Mouse (Mus musculus) limb, embryonic 13.5 days (tissue): ENCODE data around the gene Gm15737. TPM values are rescaled to one million over a fixed set of nuclear protein-coding genes. Genes with fewer than 3 reads are reported as not detected.

Experiments
- ATAC-seq: fragments of 200-750 bp; cut with Nextera tagmentation; 2 replicates; pipeline ENCODE4 v1.8.0; 2017; ENCODE audit warnings: low read depth, moderate number of reproducible peaks, moderate TSS enrichment; ENCODE audit not compliant: low FRiP score
- H3K27ac ChIP-seq: fragments of 300-500 bp; sonication (generic); 2 replicates; pipeline ENCODE4 v1.5.1; 2015; ENCODE audit warnings: inconsistent platforms, mild to moderate bottlenecking, moderate library complexity
- H3K27me3 ChIP-seq: fragments of 300-500 bp; sonication (generic); 2 replicates; pipeline ENCODE4 v1.6.1; 2015; ENCODE audit warnings: mild to moderate bottlenecking, inconsistent platforms
- H3K36me3 ChIP-seq: fragments of 300-500 bp; sonication (generic); 2 replicates; pipeline ENCODE4 v1.6.1; 2015; ENCODE audit warnings: inconsistent platforms, mild to moderate bottlenecking, moderate library complexity
- H3K4me1 ChIP-seq: fragments of 300-500 bp; sonication (generic); 2 replicates; pipeline ENCODE4 v1.6.1; 2015; ENCODE audit warnings: inconsistent platforms
- H3K4me2 ChIP-seq: fragments of 300-500 bp; sonication (generic); replicated peaks from 2 replicates; pipeline ENCODE4 v1.6.1; 2015; ENCODE audit warnings: inconsistent platforms, mild to moderate bottlenecking, moderate library complexity
- H3K4me3 ChIP-seq: fragments of 300-500 bp; sonication (generic); 2 replicates; pipeline ENCODE4 v1.5.1; 2015; ENCODE audit warnings: moderate library complexity, mild to moderate bottlenecking, inconsistent platforms
- H3K9ac ChIP-seq: fragments of 300-500 bp; sonication (generic); 2 replicates; pipeline ENCODE4 v1.6.1; 2015; ENCODE audit warnings: mild to moderate bottlenecking, inconsistent platforms
- H3K9me3 ChIP-seq: fragments of 300-500 bp; sonication (generic); 2 replicates; pipeline ENCODE4 v1.6.1; 2016; ENCODE audit warnings: inconsistent platforms
- WGBS: fragments of 180-500 bp; shearing (Covaris S2); methylation state at CpG from one replicate; pipeline ENCODE4 v1.1.7; 2015; 5-methylcytosine and 5-hydroxymethylcytosine counted together
- polyA plus RNA-seq: library from polyadenylated mRNA; unstranded; fragments of >200 nt; fragmentation: Nextera tagmentation; extraction: Ambion mirVana; gene quantifications from 2 replicates; pipeline ENCODE4 v1.2.1, GENCODE M21; 2015

Gm15737 gene
- 0.10 and 0.13 TPM in 2 replicates for polyA plus RNA-seq

- Histone ChIP-seq H3K9ac (0 out of 2 replicates have a peak within 1 kb of the TSS, but pooled peaks have one; percentile 43), H3K4me2 (peak within 1 kb of the TSS; percentile 42), H3K36me3 (peaks cover 33% of the 10 kb centered on the region), H3K9me3 (no peaks in the 10 kb centered on the region), H3K4me1 (peaks cover 20% of the 10 kb centered on the region), H3K27ac (peak within 1 kb of the TSS; percentile 59; the same call in 1 of the 2 replicates), H3K4me3 (no peak within 1 kb of the TSS), H3K27me3 (no peaks in the 10 kb centered on the region)
- peak; percentile 72 for ATAC-seq
- WGBS, result 23% methylated on average over 4 of the region's 4 CpGs
These were observed at the start of gene Gm15737 for GRCm38 (mm10) chr6:92869089-92869581. Gm15737 (plus strand) TSS chr6:92869357.

- Histone ChIP-seq H3K4me1 (0 out of 2 replicates have a peak, but pooled peaks cover 3% of the 10 kb centered on the region), H3K27ac (no peak overlapping the region), H3K9me3 (no peaks in the 10 kb centered on the region), H3K27me3 (no peaks in the 10 kb centered on the region), H3K4me2 (no peak overlapping the region), H3K9ac (no peak overlapping the region), H3K36me3 (peaks cover 12% of the 10 kb centered on the region), H3K4me3 (no peak overlapping the region)
- no peak for ATAC-seq
- 58% methylated on average over 5 of the region's 5 CpGs for WGBS
These were observed 47.6 kb upstream of the Gm15737 start for GRCm38 (mm10) chr6:92821606-92822005.

GRCm38 (mm10) chr6:92822006-92822405 lies 47.2 kb upstream of the Gm15737 start:
- Histone ChIP-seq H3K4me2 (no peak overlapping the region), H3K4me1 (no peaks in the 10 kb centered on the region), H3K9me3 (no peaks in the 10 kb centered on the region), H3K27me3 (no peaks in the 10 kb centered on the region), H3K9ac (no peak overlapping the region), H3K36me3 (peaks cover 12% of the 10 kb centered on the region), H3K27ac (no peak overlapping the region), H3K4me3 (no peak overlapping the region)
- ATAC-seq, result no peak
- 72% methylated on average over 6 of the region's 6 CpGs for WGBS

GRCm38 (mm10) chr6:92823991-92824390 lies 45.2 kb upstream of the Gm15737 start:
- H3K9ac ChIP-seq, result no peak overlapping the region
- H3K4me2 ChIP-seq, result no peak overlapping the region
- H3K27ac ChIP-seq, result no peak overlapping the region
- H3K4me3 ChIP-seq, result no peak overlapping the region
- H3K4me1 ChIP-seq, result 0 out of 2 replicates have a peak, but pooled peaks cover 7% of the 10 kb centered on the region
- 34% methylated on average over 7 of the region's 7 CpGs for WGBS
- H3K27me3 ChIP-seq, result no peaks in the 10 kb centered on the region
- no peaks in the 10 kb centered on the region for H3K9me3 ChIP-seq
- peaks cover 15% of the 10 kb centered on the region for H3K36me3 ChIP-seq
- ATAC-seq, result no peak

GRCm38 (mm10) chr6:92826561-92826960 lies 42.6 kb upstream of the Gm15737 start:
- Histone ChIP-seq H3K36me3 (peaks cover 29% of the 10 kb centered on the region), H3K27me3 (no peaks in the 10 kb centered on the region), H3K4me1 (0 out of 2 replicates have a peak, but pooled peaks cover 7% of the 10 kb centered on the region), H3K4me3 (no peak overlapping the region), H3K4me2 (no peak overlapping the region), H3K9me3 (no peaks in the 10 kb centered on the region), H3K9ac (no peak overlapping the region), H3K27ac (no peak overlapping the region)
- 94% methylated on average over 5 of the region's 5 CpGs for WGBS
- no peak for ATAC-seq

GRCm38 (mm10) chr6:92827360-92827759 lies 41.8 kb upstream of the Gm15737 start:
- H3K27me3 ChIP-seq, result no peaks in the 10 kb centered on the region
- no peak overlapping the region for H3K27ac ChIP-seq
- no peak overlapping the region for H3K4me3 ChIP-seq
- H3K4me1 ChIP-seq, result 0 out of 2 replicates have a peak, but pooled peaks cover 7% of the 10 kb centered on the region
- 53% methylated on average over 5 of the region's 5 CpGs for WGBS
- no peaks in the 10 kb centered on the region for H3K9me3 ChIP-seq
- ATAC-seq, result no peak
- no peak overlapping the region for H3K9ac ChIP-seq
- peaks cover 26% of the 10 kb centered on the region for H3K36me3 ChIP-seq
- no peak overlapping the region for H3K4me2 ChIP-seq

GRCm38 (mm10) chr6:92829148-92829547 lies 40.0 kb upstream of the Gm15737 start:
- Histone ChIP-seq H3K9me3 (no peaks in the 10 kb centered on the region), H3K4me3 (no peak overlapping the region), H3K27ac (no peak overlapping the region), H3K9ac (no peak overlapping the region), H3K4me2 (no peak overlapping the region), H3K4me1 (0 out of 2 replicates have a peak, but pooled peaks cover 7% of the 10 kb centered on the region), H3K27me3 (no peaks in the 10 kb centered on the region), H3K36me3 (peaks cover 23% of the 10 kb centered on the region; the same call in 1 of the 2 replicates)
- ATAC-seq, result no peak
- 93% methylated on average over 2 of the region's 2 CpGs for WGBS

GRCm38 (mm10) chr6:92831106-92831505 lies 38.1 kb upstream of the Gm15737 start:
- Histone ChIP-seq H3K4me2 (no peak overlapping the region), H3K36me3 (peaks cover 23% of the 10 kb centered on the region; the same call in 1 of the 2 replicates), H3K4me1 (0 out of 2 replicates have a peak, but pooled peaks cover 7% of the 10 kb centered on the region), H3K4me3 (no peak overlapping the region), H3K27ac (no peak overlapping the region), H3K9ac (no peak overlapping the region), H3K27me3 (no peaks in the 10 kb centered on the region), H3K9me3 (no peaks in the 10 kb centered on the region)
- WGBS, result 79% methylated on average over 2 of the region's 2 CpGs
- ATAC-seq, result no peak

- Histone ChIP-seq H3K9ac (no peak overlapping the region), H3K4me1 (peaks cover 23% of the 10 kb centered on the region), H3K27ac (no peak overlapping the region), H3K36me3 (0 out of 2 replicates have a peak, but pooled peaks cover 8% of the 10 kb centered on the region), H3K4me2 (no peak overlapping the region), H3K9me3 (no peaks in the 10 kb centered on the region), H3K27me3 (no peaks in the 10 kb centered on the region), H3K4me3 (no peak overlapping the region)
- 13% methylated on average over 2 of the region's 2 CpGs for WGBS
- no peak for ATAC-seq
These were observed 27.2 kb upstream of the Gm15737 start for GRCm38 (mm10) chr6:92842000-92842399.

- no peak for ATAC-seq
- H3K4me3 ChIP-seq, result no peak overlapping the region
These were observed 25.7 kb upstream of the Gm15737 start for GRCm38 (mm10) chr6:92843474-92843873.

GRCm38 (mm10) chr6:92845898-92846297 lies 23.3 kb upstream of the Gm15737 start:
- WGBS, result 90% methylated on average over 8 of the region's 8 CpGs
- H3K27me3 ChIP-seq, result no peaks in the 10 kb centered on the region
- no peak overlapping the region for H3K4me2 ChIP-seq
- no peak overlapping the region for H3K4me3 ChIP-seq
- H3K9me3 ChIP-seq, result no peaks in the 10 kb centered on the region
- H3K4me1 ChIP-seq, result peaks cover 29% of the 10 kb centered on the region
- no peak for ATAC-seq
- H3K27ac ChIP-seq, result no peak overlapping the region
- H3K9ac ChIP-seq, result no peak overlapping the region
- H3K36me3 ChIP-seq, result peaks cover 22% of the 10 kb centered on the region

More at GRCm38 (mm10) chr6:92843474-92843873, 25.7 kb upstream of the Gm15737 start:
- Histone ChIP-seq H3K4me1 (peaks cover 23% of the 10 kb centered on the region), H3K27ac (no peak overlapping the region), H3K9me3 (no peaks in the 10 kb centered on the region), H3K27me3 (no peaks in the 10 kb centered on the region), H3K36me3 (peaks cover 14% of the 10 kb centered on the region), H3K4me2 (no peak overlapping the region), H3K9ac (no peak overlapping the region)
- WGBS, result 38% methylated on average over 2 of the region's 2 CpGs

GRCm38 (mm10) chr6:92846614-92847013 lies 22.5 kb upstream of the Gm15737 start:
- no peak overlapping the region for H3K4me2 ChIP-seq
- no peak overlapping the region for H3K9ac ChIP-seq
- no peak overlapping the region for H3K4me3 ChIP-seq
- peaks cover 22% of the 10 kb centered on the region for H3K36me3 ChIP-seq
- WGBS, result 63% methylated on average over 4 of the region's 4 CpGs
- no peaks in the 10 kb centered on the region for H3K9me3 ChIP-seq
- no peaks in the 10 kb centered on the region for H3K27me3 ChIP-seq
- no peak for ATAC-seq
- peaks cover 27% of the 10 kb centered on the region for H3K4me1 ChIP-seq
- no peak overlapping the region for H3K27ac ChIP-seq

- no peak for ATAC-seq
- no peaks in the 10 kb centered on the region for H3K9me3 ChIP-seq
- H3K4me2 ChIP-seq, result no peak overlapping the region
- H3K4me1 ChIP-seq, result peaks cover 6% of the 10 kb centered on the region; the same call in 1 of the 2 replicates
- H3K36me3 ChIP-seq, result peaks cover 31% of the 10 kb centered on the region
- no peak overlapping the region for H3K27ac ChIP-seq
- no peak overlapping the region for H3K4me3 ChIP-seq
- H3K9ac ChIP-seq, result no peak overlapping the region
- WGBS, result 95% methylated on average over 9 of the region's 9 CpGs
- H3K27me3 ChIP-seq, result no peaks in the 10 kb centered on the region
These were observed 19.9 kb upstream of the Gm15737 start for GRCm38 (mm10) chr6:92849208-92849607.
